In genomic region chr8:126655565-126655964, GRCm38 (mm10) we compare ENCODE assay signal across 23 mouse cellular contexts.
A peak's percentile ranks its signal among the peaks of the same experiment; 100 is the strongest.
DNase-seq lines count a peak whose midpoint lies in the region; ATAC-seq and TF ChIP-seq lines count a peak whose summit lies in the region.
"Had no signal": no experiment of that assay in that cellular context is flagged by ENCODE, and none has a peak within 500 bp of the region (broad histone marks: within the 10 kb centered on the region; RNA-seq: fewer than 3 reads in every experiment).

No protein-coding gene starts in this region.

- no peak overlapping the region for H3K4me3 ChIP-seq in liver, adult 2 months (ENCODE audit: insufficient read depth, low read depth, low read length)
- no peak overlapping the region for H3K4me3 ChIP-seq in liver, embryonic 11.5 days (ENCODE audit: low read depth, low read length)
- no peak overlapping the region for H3K4me3 ChIP-seq in embryonic facial prominence, embryonic 10.5 days
- no peak overlapping the region for H3K4me3 ChIP-seq in limb, embryonic 15.5 days
- H3K4me3 ChIP-seq: forebrain, embryonic 15.5 days; heart, embryonic 10.5 days; liver, embryonic 13.5 days; midbrain, embryonic 12.5 days had no signal

- no peak for TF ChIP-seq CTCF in liver, adult 2 months (IDR thresholded peaks at IDR 0.05; ENCODE audit: low read depth, low read length)

- no peak for DNase-seq in frontal cortex, postnatal 36 days (ENCODE audit: low spot score in 2 of 2)
- DNase-seq in liver, adult 2 months (ENCODE audit: extremely low read depth, low read depth, low spot score): no peak
- DNase-seq in liver, embryonic 11.5 days (ENCODE audit: low spot score): no peak
- no peak for DNase-seq in embryonic facial prominence, embryonic 10.5 days (ENCODE audit: low spot score)
- DNase-seq in left cerebral cortex, postnatal 25 days (ENCODE audit: low spot score in 2 of 2): no peak
- DNase-seq: adrenal gland, postnatal 36 days; cerebellum, adult 11-12 months; cerebellum, postnatal 14 days; embryo, embryonic 11 days; kidney, postnatal 25 days; liver, embryonic 13.5 days; lung, embryonic 14.5 days; right cerebral cortex, adult 18-20 months; thymus, postnatal 25 days had no signal

- intact Hi-C loops in left cerebral cortex, postnatal 25 days (cut with DNase I): no loop called here

- H3K9ac ChIP-seq in liver, adult 2 months (ENCODE audit: low read depth, low read length): peak overlapping the region; percentile 63
- no peak overlapping the region for H3K9ac ChIP-seq in liver, embryonic 11.5 days (ENCODE audit: low read depth, low read length)
- H3K9ac ChIP-seq in limb, embryonic 15.5 days: no peak overlapping the region
- H3K9ac ChIP-seq: forebrain, embryonic 15.5 days; liver, embryonic 13.5 days; lung, embryonic 14.5 days; midbrain, embryonic 12.5 days had no signal

- TF ChIP-seq POLR2A in liver, adult 2 months (IDR thresholded peaks at IDR 0.05; ENCODE audit: extremely low read depth, insufficient read depth, low read length): no peak

- no peaks in the 10 kb centered on the region for H3K9me3 ChIP-seq in liver, embryonic 11.5 days (ENCODE audit: control insufficient read depth, low read length)
- no peaks in the 10 kb centered on the region for H3K9me3 ChIP-seq in embryonic facial prominence, embryonic 10.5 days
- H3K9me3 ChIP-seq in limb, embryonic 15.5 days: no peaks in the 10 kb centered on the region
- H3K9me3 ChIP-seq: forebrain, embryonic 15.5 days; heart, embryonic 10.5 days; liver, embryonic 13.5 days; midbrain, embryonic 12.5 days had no signal

- H3K27me3 ChIP-seq in liver, adult 2 months (ENCODE audit: control insufficient read depth, insufficient read depth, low read length): no peaks in the 10 kb centered on the region
- H3K27me3 ChIP-seq in liver, embryonic 11.5 days (replicated peaks; ENCODE audit: control insufficient read depth, insufficient read depth, low read length): no peaks in the 10 kb centered on the region
- H3K27me3 ChIP-seq in embryonic facial prominence, embryonic 10.5 days (replicated peaks; ENCODE audit: low read depth, poor library complexity, severe bottlenecking): no peaks in the 10 kb centered on the region
- no peaks in the 10 kb centered on the region for H3K27me3 ChIP-seq in limb, embryonic 15.5 days
- H3K27me3 ChIP-seq: forebrain, embryonic 15.5 days; liver, embryonic 13.5 days had no signal

- peaks cover 24% of the 10 kb centered on the region for H3K4me1 ChIP-seq in liver, adult 2 months (ENCODE audit: control insufficient read depth, insufficient read depth, low read length)
- peaks cover 13% of the 10 kb centered on the region for H3K4me1 ChIP-seq in liver, embryonic 11.5 days (replicated peaks; ENCODE audit: control insufficient read depth, insufficient read depth, low read length)
- H3K4me1 ChIP-seq in embryonic facial prominence, embryonic 10.5 days: peaks cover 47% of the 10 kb centered on the region
- H3K4me1 ChIP-seq in limb, embryonic 15.5 days: peaks cover 37% of the 10 kb centered on the region

- H3K27ac ChIP-seq in liver, adult 2 months (replicated peaks; ENCODE audit: insufficient read depth, low read depth, low read length): peak overlapping the region; percentile 98
- no peak overlapping the region for H3K27ac ChIP-seq in liver, embryonic 11.5 days (ENCODE audit: low read depth, low read length)
- peak overlapping the region; percentile 61; the same call in 1 of the 2 replicates for H3K27ac ChIP-seq in embryonic facial prominence, embryonic 10.5 days (replicated peaks)
- H3K27ac ChIP-seq in limb, embryonic 15.5 days: peak overlapping the region; percentile 61
- H3K27ac ChIP-seq: forebrain, embryonic 15.5 days; liver, embryonic 13.5 days; macrophage; midbrain, embryonic 12.5 days had no signal

- WGBS in liver, adult 2 months: 64% methylated on average over 2 of the region's 2 CpGs
- WGBS in liver, embryonic 11.5 days: 58% methylated on average over 2 of the region's 2 CpGs
- 74% methylated on average over 2 of the region's 2 CpGs for WGBS in embryonic facial prominence, embryonic 10.5 days
- WGBS in limb, embryonic 15.5 days: 33% methylated on average over 2 of the region's 2 CpGs

- no peaks in the 10 kb centered on the region for H3K36me3 ChIP-seq in liver, adult 2 months (ENCODE audit: control insufficient read depth, insufficient read depth, low read length)
- H3K36me3 ChIP-seq in liver, embryonic 11.5 days (ENCODE audit: control insufficient read depth, insufficient read depth, low read length): no peaks in the 10 kb centered on the region
- H3K36me3 ChIP-seq in embryonic facial prominence, embryonic 10.5 days (replicated peaks): no peaks in the 10 kb centered on the region
- H3K36me3 ChIP-seq in limb, embryonic 15.5 days: no peaks in the 10 kb centered on the region
- H3K36me3 ChIP-seq: forebrain, embryonic 15.5 days; heart, embryonic 10.5 days; liver, embryonic 13.5 days; midbrain, embryonic 12.5 days had no signal

- 0 out of 2 replicates have a peak, but pooled peaks have one; percentile 35 for ATAC-seq in frontal cortex, adult (ENCODE audit: low TSS enrichment)
- ATAC-seq in liver, embryonic 11.5 days (replicated peaks; ENCODE audit: low FRiP score): no peak
- ATAC-seq in limb, embryonic 15.5 days (ENCODE audit: insufficient number of reproducible peaks, low FRiP score, low TSS enrichment, low read depth): no peak
- ATAC-seq: CD4-positive, CD25-positive, alpha-beta regulatory T cell, adult 4 months; forebrain, embryonic 15.5 days; intestine, embryonic 16.5 days had no signal

- no peak overlapping the region for H3K4me2 ChIP-seq in liver, embryonic 11.5 days
- H3K4me2 ChIP-seq in limb, embryonic 15.5 days: no peak overlapping the region
- H3K4me2 ChIP-seq: forebrain, embryonic 15.5 days; hindbrain, embryonic 14.5 days; liver, embryonic 13.5 days; lung, embryonic 14.5 days; midbrain, embryonic 12.5 days had no signal

- H3K79me2 ChIP-seq in liver, adult 2 months (ENCODE audit: control insufficient read depth, insufficient read depth, low read length): no peaks in the 10 kb centered on the region
